In the genomic region with DNA sequence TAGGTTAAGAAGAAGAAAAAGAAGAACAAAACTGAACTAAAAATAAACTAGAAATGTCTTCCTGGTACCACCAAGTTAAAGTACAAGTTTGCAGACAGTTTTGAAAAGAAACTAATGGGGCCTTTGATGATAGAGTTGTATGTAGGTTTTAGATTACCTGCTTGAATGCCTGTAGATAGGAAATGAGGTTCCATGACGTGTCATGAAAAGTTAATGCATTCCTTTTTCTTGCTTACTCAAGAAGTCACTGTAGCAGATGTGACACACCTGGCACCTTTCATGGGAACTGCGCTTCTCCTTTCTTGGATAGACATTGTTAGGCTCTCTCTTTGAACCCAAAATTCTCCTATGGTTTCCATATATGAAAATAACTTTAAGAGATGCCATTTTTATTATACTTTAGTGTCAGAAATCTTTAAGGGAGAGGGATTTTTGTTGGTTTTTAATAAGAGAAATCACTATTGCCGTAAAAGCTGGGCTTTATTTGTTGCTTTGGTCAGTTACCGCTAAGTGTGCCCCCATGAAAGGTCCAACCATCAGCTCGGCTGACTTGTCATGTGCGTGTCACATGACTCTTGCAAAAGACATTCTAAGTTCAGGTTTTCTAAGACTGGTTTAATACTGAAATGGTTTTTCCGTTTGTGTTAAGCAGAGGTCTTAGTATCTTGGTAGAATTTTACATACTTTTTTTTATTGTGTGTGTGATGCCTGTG, we compare ENCODE assay signal across 8 mouse cellular contexts. TPM values are rescaled to one million over a fixed set of nuclear protein-coding genes. Genes with fewer than 3 reads are reported as not detected.
DNase-seq lines count a peak whose midpoint lies in the region; ATAC-seq lines count a peak whose summit lies in the region.

No protein-coding gene starts in this region.

- peak overlapping the region; percentile 94 for H3K4me2 ChIP-seq in heart, embryonic 14.5 days (ENCODE audit: low read length)
- H3K4me2 ChIP-seq in embryonic facial prominence, embryonic 12.5 days (replicated peaks), result peak overlapping the region; percentile 74

- no peaks in the 10 kb centered on the region for H3K9me3 ChIP-seq in heart, embryonic 14.5 days (ENCODE audit: control insufficient read depth, low read length)
- H3K9me3 ChIP-seq in embryonic facial prominence, embryonic 12.5 days, result no peaks in the 10 kb centered on the region

- peak overlapping the region; percentile 100 for H3K9ac ChIP-seq in heart, embryonic 14.5 days (ENCODE audit: low read length)
- peak overlapping the region; percentile 96 for H3K9ac ChIP-seq in embryonic facial prominence, embryonic 12.5 days

- H3K27me3 ChIP-seq in heart, embryonic 14.5 days (ENCODE audit: control insufficient read depth, insufficient read depth, low read length), result no peaks in the 10 kb centered on the region
- no peaks in the 10 kb centered on the region for H3K27me3 ChIP-seq in embryonic facial prominence, embryonic 12.5 days

- peaks cover 3 to 48% of the 10 kb centered on the region in 2 experiments for H3K4me1 ChIP-seq in heart, embryonic 14.5 days (ENCODE audit: control insufficient read depth in 2 of 2, insufficient read depth in 2 of 2, low read length in 2 of 2)
- H3K4me1 ChIP-seq in embryonic facial prominence, embryonic 12.5 days, result peaks cover 28% of the 10 kb centered on the region

- WGBS in heart, embryonic 14.5 days, result 33% methylated on average over 7 of the region's 7 CpGs
- 59% methylated on average over 7 of the region's 7 CpGs for whole genome bisulfite sequencing in embryonic facial prominence, embryonic 12.5 days

- ATAC-seq in heart, embryonic 14.5 days (ENCODE audit: insufficient number of reproducible peaks, insufficient read depth, low FRiP score, low read depth), result no peak
- no peak for ATAC-seq in embryonic facial prominence, embryonic 12.5 days (ENCODE audit: insufficient number of reproducible peaks, insufficient read depth, low FRiP score, low TSS enrichment)

- H3K4me3 ChIP-seq in heart, embryonic 14.5 days (ENCODE audit: control insufficient read depth in 1 of 2, insufficient read depth in 1 of 2, low read depth in 1 of 2, low read length in 2 of 2), result peak overlapping the region; percentile 92 to 100
- peak overlapping the region; percentile 98 for H3K4me3 ChIP-seq in embryonic facial prominence, embryonic 12.5 days

- H3K36me3 ChIP-seq in heart, embryonic 14.5 days (ENCODE audit: control insufficient read depth, insufficient read depth, low read length), result no peaks in the 10 kb centered on the region
- H3K36me3 ChIP-seq in embryonic facial prominence, embryonic 12.5 days, result no peaks in the 10 kb centered on the region

- DNase-seq in heart, adult 9 months (ENCODE audit: low spot score in 2 of 2), result no peak
- DNase-seq in kidney, adult 18-20 months, result peak; percentile 57
- DNase-seq in lung, postnatal 25 days (ENCODE audit: low spot score), result peak; percentile 33
- no peak for DNase-seq in thymus, postnatal 4 days
- DNase-seq in thymus, postnatal 25 days, result no peak
- no peak for DNase-seq in right cerebral cortex, postnatal 25 days

- H3K27ac ChIP-seq in heart, embryonic 14.5 days (replicated peaks in 1 of 2; ENCODE audit: control insufficient read depth in 1 of 2, insufficient read depth in 1 of 2, low read depth in 2 of 2, low read length in 2 of 2), result peak overlapping the region in 1 of 2 experiments; percentile 99; a peak in 3 of 4 replicates
- no peak overlapping the region for H3K27ac ChIP-seq in embryonic facial prominence, embryonic 12.5 days

RNA-seq across cellular contexts. Expression of gene Rab1a, which starts 1.2 kb away (rescaled TPM):
- polyA plus RNA-seq in heart, embryonic 14.5 days (2014; fragmentation: Nextera tagmentation; extraction: Ambion mirVana), result 193 and 198 TPM in 2 replicates
- polyA plus RNA-seq in embryonic facial prominence, embryonic 12.5 days (2016; fragmentation: Nextera tagmentation; extraction: Ambion mirVana), result 229 and 239 TPM in 2 replicates

RNA-seq across cellular contexts. Expression of gene Cep68, which starts 46.8 kb away (rescaled TPM):
- 31.0 and 33.9 TPM in 2 replicates for polyA plus RNA-seq in heart, embryonic 14.5 days (2014; fragmentation: Nextera tagmentation; extraction: Ambion mirVana)
- 40.2 and 41.3 TPM in 2 replicates for polyA plus RNA-seq in embryonic facial prominence, embryonic 12.5 days (2016; fragmentation: Nextera tagmentation; extraction: Ambion mirVana)

Comparison
In these comparisons a context has a peak if more than half of its experiments do, and no peak if none do; other contexts are left out.
1. DNase-seq: peak in kidney, adult 18-20 months (single experiment) and lung, postnatal 25 days (single experiment); none in heart, adult 9 months (0 of 2), thymus, postnatal 4 days (single experiment), thymus, postnatal 25 days (single experiment) and right cerebral cortex, postnatal 25 days (single experiment).